Mouse (Mus musculus) ES-E14 (cell line): ENCODE measurements around the gene Ddah2.

ENCODE experiments used
- MAFK ChIP-seq: IDR thresholded peaks from 2 replicates; pipeline ENCODE4 v1.6.1; 2014; ENCODE audit warnings: mild to moderate bottlenecking, low read depth, low read length, inconsistent platforms; ENCODE audit not compliant: insufficient read depth
- ZC3H11A ChIP-seq: IDR thresholded peaks from 2 replicates; pipeline ENCODE4 v1.6.1; 2012; ENCODE audit warnings: low read depth, mild to moderate bottlenecking, inconsistent platforms, low read length, borderline replicate concordance

DNA sequence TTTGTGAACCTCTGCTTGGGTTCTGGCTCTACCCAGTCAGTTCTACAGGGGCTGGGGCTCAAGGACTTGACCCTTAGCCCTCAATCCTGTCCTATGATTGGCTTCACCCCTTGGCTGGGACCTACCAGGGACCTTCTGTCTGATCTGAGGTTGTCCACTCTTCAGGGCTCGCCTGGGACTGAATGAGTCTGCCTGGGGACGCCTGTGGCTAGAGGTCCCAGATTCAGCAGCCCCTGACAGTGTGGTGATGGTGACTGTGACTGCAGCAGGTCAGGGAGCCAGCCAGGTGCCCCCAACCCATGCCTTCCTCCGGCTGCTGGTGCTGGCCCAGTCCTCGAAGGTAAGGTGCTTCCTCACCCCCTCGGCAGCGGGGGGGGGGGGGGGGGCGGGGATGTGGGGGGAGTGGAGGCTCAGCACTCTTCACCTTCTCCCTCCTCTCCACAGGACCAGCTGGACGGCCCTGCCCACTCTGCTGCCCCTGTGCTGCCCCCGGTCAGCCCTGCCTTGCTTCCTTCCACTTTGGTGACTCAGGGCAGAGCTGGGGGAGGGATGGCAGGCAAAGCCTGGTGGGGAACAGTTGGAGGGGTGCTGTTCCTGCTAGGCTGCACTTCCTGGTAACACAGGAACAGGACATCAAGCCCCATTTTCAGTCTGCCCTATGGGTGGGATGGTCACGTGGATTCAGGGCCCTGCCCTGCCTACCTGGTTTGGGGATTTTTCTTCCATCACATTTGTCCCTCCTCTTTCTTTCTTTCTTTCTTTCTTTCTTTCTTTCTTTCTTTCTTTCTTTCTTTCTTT lies 33.9 kb upstream of the Ddah2 start:
- TF ChIP-seq MAFK (no peak), ZC3H11A (no peak)
